Mouse (Mus musculus): ENCODE data around the gene Rab5c. TPM values are rescaled to one million over a fixed set of nuclear protein-coding genes. Genes with fewer than 3 reads are reported as not detected.

Rab5c gene
- polyA plus RNA-seq, 1 experiment from 2014 or later, result 142 TPM

GRCm38 (mm10) chr11:100770646-100771408 lies 32.8 kb upstream of the Rab5c start, which contains the start of gene Ghdc:
Gene Ghdc, minus strand, starts transcription at chr11:100770957.
- peak within 1 kb of the TSS; percentile 10; the same call in 1 of the 2 replicates for H3K9ac ChIP-seq (ENCODE audit: low read length)
- H3K27ac ChIP-seq (ENCODE audit: low read depth, low read length), result no peak within 1 kb of the TSS
- H3K36me3 ChIP-seq (ENCODE audit: control insufficient read depth, insufficient read depth, low read length), result no peaks in the 10 kb centered on the region
- H3K9me3 ChIP-seq (replicated peaks; ENCODE audit: control insufficient read depth, low read length), result no peaks in the 10 kb centered on the region
- no peak for ATAC-seq
- peak within 1 kb of the TSS; percentile 50 for H3K4me2 ChIP-seq (ENCODE audit: low read length)
- no peaks in the 10 kb centered on the region for H3K27me3 ChIP-seq (replicated peaks; ENCODE audit: control insufficient read depth, insufficient read depth, low read length)
- peak within 1 kb of the TSS; percentile 25 for H3K4me3 ChIP-seq (ENCODE audit: low read depth, low read length)
- peak; percentile 32 for DNase-seq (ENCODE audit: low spot score)
- H3K4me1 ChIP-seq (ENCODE audit: control insufficient read depth, insufficient read depth, low read length), result no peaks in the 10 kb centered on the region
- 29% methylated on average over 17 of the region's 17 CpGs for WGBS

- Histone ChIP-seq H3K4me3 (ENCODE audit: low read depth, low read length) (peak overlapping the region; percentile 25; the same call in 1 of the 2 replicates), H3K27ac (ENCODE audit: low read depth, low read length) (no peak overlapping the region), H3K27me3 (replicated peaks; ENCODE audit: control insufficient read depth, insufficient read depth, low read length) (no peaks in the 10 kb centered on the region), H3K4me2 (ENCODE audit: low read length) (peak overlapping the region; percentile 50), H3K36me3 (ENCODE audit: control insufficient read depth, insufficient read depth, low read length) (no peaks in the 10 kb centered on the region), H3K9ac (ENCODE audit: low read length) (no peak overlapping the region), H3K9me3 (replicated peaks; ENCODE audit: control insufficient read depth, low read length) (no peaks in the 10 kb centered on the region), H3K4me1 (ENCODE audit: control insufficient read depth, insufficient read depth, low read length) (no peaks in the 10 kb centered on the region)
- DNase-seq (ENCODE audit: low spot score), result no peak
- ATAC-seq, result no peak
- 59% methylated on average over 6 of the region's 6 CpGs for WGBS
Observed at GRCm38 (mm10) chr11:100769980-100770379, 32.0 kb upstream of the Rab5c start.

GRCm38 (mm10) chr11:100767871-100768270 lies 29.9 kb upstream of the Rab5c start:
- WGBS, result 87% methylated on average over 5 of the region's 5 CpGs
- H3K4me2 ChIP-seq (ENCODE audit: low read length), result no peak overlapping the region
- H3K4me3 ChIP-seq (ENCODE audit: low read depth, low read length), result no peak overlapping the region
- H3K36me3 ChIP-seq (ENCODE audit: control insufficient read depth, insufficient read depth, low read length), result no peaks in the 10 kb centered on the region
- H3K4me1 ChIP-seq (ENCODE audit: control insufficient read depth, insufficient read depth, low read length), result no peaks in the 10 kb centered on the region
- ATAC-seq (no peak), DNase-seq (ENCODE audit: low spot score) (no peak)
- H3K27ac ChIP-seq (ENCODE audit: low read depth, low read length), result no peak overlapping the region
- no peaks in the 10 kb centered on the region for H3K27me3 ChIP-seq (replicated peaks; ENCODE audit: control insufficient read depth, insufficient read depth, low read length)
- H3K9me3 ChIP-seq (replicated peaks; ENCODE audit: control insufficient read depth, low read length), result no peaks in the 10 kb centered on the region
- H3K9ac ChIP-seq (ENCODE audit: low read length), result no peak overlapping the region

- 85% methylated on average over 9 of the region's 9 CpGs for WGBS
- H3K9ac ChIP-seq (ENCODE audit: low read length), result no peak overlapping the region
- DNase-seq (ENCODE audit: low spot score), result no peak
- no peak overlapping the region for H3K4me3 ChIP-seq (ENCODE audit: low read depth, low read length)
- H3K4me1 ChIP-seq (ENCODE audit: control insufficient read depth, insufficient read depth, low read length), result no peaks in the 10 kb centered on the region
- ATAC-seq, result no peak
- H3K4me2 ChIP-seq (ENCODE audit: low read length), result no peak overlapping the region
- no peaks in the 10 kb centered on the region for H3K36me3 ChIP-seq (ENCODE audit: control insufficient read depth, insufficient read depth, low read length)
- H3K27ac ChIP-seq (ENCODE audit: low read depth, low read length), result no peak overlapping the region
- H3K27me3 ChIP-seq (replicated peaks; ENCODE audit: control insufficient read depth, insufficient read depth, low read length), result no peaks in the 10 kb centered on the region
- H3K9me3 ChIP-seq (replicated peaks; ENCODE audit: control insufficient read depth, low read length), result no peaks in the 10 kb centered on the region
Observed at GRCm38 (mm10) chr11:100766726-100767125, 28.7 kb upstream of the Rab5c start.

- WGBS, result 82% methylated on average over 7 of the region's 7 CpGs
- peak within 1 kb of the TSS; percentile 37 for H3K4me3 ChIP-seq (ENCODE audit: low read depth, low read length)
- H3K27me3 ChIP-seq (replicated peaks; ENCODE audit: control insufficient read depth, insufficient read depth, low read length), result peaks cover 10% of the 10 kb centered on the region; the same call in 1 of the 2 replicates
- ATAC-seq (no peak), DNase-seq (ENCODE audit: low spot score) (no peak)
- no peaks in the 10 kb centered on the region for H3K9me3 ChIP-seq (replicated peaks; ENCODE audit: control insufficient read depth, low read length)
- H3K27ac ChIP-seq (ENCODE audit: low read depth, low read length), result 0 out of 2 replicates have a peak within 1 kb of the TSS, but pooled peaks have one; percentile 27
- peak within 1 kb of the TSS; percentile 60 for H3K9ac ChIP-seq (ENCODE audit: low read length)
- peaks cover 6% of the 10 kb centered on the region; the same call in 1 of the 2 replicates for H3K4me1 ChIP-seq (ENCODE audit: control insufficient read depth, insufficient read depth, low read length)
- H3K4me2 ChIP-seq (ENCODE audit: low read length), result peak within 1 kb of the TSS; percentile 68
- no peaks in the 10 kb centered on the region for H3K36me3 ChIP-seq (ENCODE audit: control insufficient read depth, insufficient read depth, low read length)
Observed at GRCm38 (mm10) chr11:100762831-100763230, 24.8 kb upstream of the Rab5c start, which contains the start of gene Hcrt. Gene Hcrt, minus strand, starts transcription at chr11:100762931.

GRCm38 (mm10) chr11:100761547-100762045 lies 23.6 kb upstream of the Rab5c start:
- under 1% methylated on average over 27 of the region's 27 CpGs for WGBS
- Histone ChIP-seq H3K4me1 (ENCODE audit: control insufficient read depth, insufficient read depth, low read length) (peaks cover 6% of the 10 kb centered on the region; the same call in 1 of the 2 replicates), H3K4me3 (ENCODE audit: low read depth, low read length) (peak overlapping the region; percentile 37), H3K27ac (ENCODE audit: low read depth, low read length) (0 out of 2 replicates have a peak overlapping the region, but pooled peaks have one; percentile 27), H3K9me3 (replicated peaks; ENCODE audit: control insufficient read depth, low read length) (no peaks in the 10 kb centered on the region), H3K36me3 (ENCODE audit: control insufficient read depth, insufficient read depth, low read length) (no peaks in the 10 kb centered on the region), H3K4me2 (ENCODE audit: low read length) (peak overlapping the region; percentile 68), H3K9ac (ENCODE audit: low read length) (peak overlapping the region; percentile 60), H3K27me3 (replicated peaks; ENCODE audit: control insufficient read depth, insufficient read depth, low read length) (peaks cover 10% of the 10 kb centered on the region; the same call in 1 of the 2 replicates)
- peak; percentile 83 for DNase-seq (ENCODE audit: low spot score)
- ATAC-seq, result peak; percentile 51

GRCm38 (mm10) chr11:100759611-100760233 lies 21.7 kb upstream of the Rab5c start, which contains the start of gene Kcnh4:
Gene Kcnh4, minus strand, starts transcription at chr11:100759942.
- H3K9me3 ChIP-seq (replicated peaks; ENCODE audit: control insufficient read depth, low read length), result no peaks in the 10 kb centered on the region
- H3K27me3 ChIP-seq (replicated peaks; ENCODE audit: control insufficient read depth, insufficient read depth, low read length), result peaks cover 10% of the 10 kb centered on the region; the same call in 1 of the 2 replicates
- H3K4me3 ChIP-seq (ENCODE audit: low read depth, low read length), result peak within 1 kb of the TSS; percentile 43
- under 1% methylated on average over 43 of the region's 51 CpGs for WGBS
- H3K4me1 ChIP-seq (ENCODE audit: control insufficient read depth, insufficient read depth, low read length), result peaks cover 6% of the 10 kb centered on the region; the same call in 1 of the 2 replicates
- H3K9ac ChIP-seq (ENCODE audit: low read length), result peak within 1 kb of the TSS; percentile 73
- peak within 1 kb of the TSS; percentile 77 for H3K4me2 ChIP-seq (ENCODE audit: low read length)
- ATAC-seq (peak; percentile 66), DNase-seq (ENCODE audit: low spot score) (peak; percentile 84)
- 0 out of 2 replicates have a peak, but pooled peaks cover 4% of the 10 kb centered on the region for H3K36me3 ChIP-seq (ENCODE audit: control insufficient read depth, insufficient read depth, low read length)
- H3K27ac ChIP-seq (ENCODE audit: low read depth, low read length), result peak within 1 kb of the TSS; percentile 39; the same call in 1 of the 2 replicates

- peaks cover 10% of the 10 kb centered on the region; the same call in 1 of the 2 replicates for H3K27me3 ChIP-seq (replicated peaks; ENCODE audit: control insufficient read depth, insufficient read depth, low read length)
- H3K4me3 ChIP-seq (ENCODE audit: low read depth, low read length), result peak overlapping the region; percentile 43
- 0 out of 2 replicates have a peak, but pooled peaks cover 4% of the 10 kb centered on the region for H3K36me3 ChIP-seq (ENCODE audit: control insufficient read depth, insufficient read depth, low read length)
- H3K4me2 ChIP-seq (ENCODE audit: low read length), result peak overlapping the region; percentile 77
- DNase-seq (ENCODE audit: low spot score), result peak; percentile 53
- H3K9ac ChIP-seq (ENCODE audit: low read length), result peak overlapping the region; percentile 73
- peak overlapping the region; percentile 39; the same call in 1 of the 2 replicates for H3K27ac ChIP-seq (ENCODE audit: low read depth, low read length)
- under 1% methylated on average over 35 of the region's 35 CpGs for WGBS
- H3K4me1 ChIP-seq (ENCODE audit: control insufficient read depth, insufficient read depth, low read length), result peaks cover 6% of the 10 kb centered on the region; the same call in 1 of the 2 replicates
- no peaks in the 10 kb centered on the region for H3K9me3 ChIP-seq (replicated peaks; ENCODE audit: control insufficient read depth, low read length)
- ATAC-seq, result peak; percentile 53
Observed at GRCm38 (mm10) chr11:100758707-100759610, 20.9 kb upstream of the Rab5c start.

Data from forebrain, embryonic 14.5 days (tissue).